Mouse (Mus musculus) lung, embryonic 16.5 days (tissue): Measurements from ENCODE around the gene Arhgap15. TPM values are rescaled to one million over a fixed set of nuclear protein-coding genes. Genes with fewer than 3 reads are reported as not detected.
A peak's percentile ranks its signal among the peaks of the same experiment; 100 is the strongest.
"Not testable (repeated sequence)": the region's sequence is repeated elsewhere in the genome, so short reads cannot be mapped to it uniquely, and the experiment has no call there.

Experiments
- ATAC-seq: fragments of 200-750 bp; cut with Nextera tagmentation; 2 replicates; pipeline ENCODE4 v1.8.0; 2017; ENCODE audit warnings: low read depth, mild to moderate bottlenecking, moderate library complexity
- H3K27ac ChIP-seq: fragments of 300-500 bp; sonication (generic); 2 replicates; pipeline ENCODE4 v1.5.1; 2014; ENCODE audit warnings: mild to moderate bottlenecking, control low read depth, low read length
- H3K27me3 ChIP-seq: fragments of 300-500 bp; sonication (generic); 2 replicates; pipeline ENCODE4 v1.6.1; 2014; ENCODE audit warnings: low read depth, low read length, mixed read lengths; ENCODE audit not compliant: control insufficient read depth, insufficient read depth
- H3K36me3 ChIP-seq: fragments of 300-500 bp; sonication (generic); 2 replicates; pipeline ENCODE4 v1.6.1; 2014; ENCODE audit warnings: low read length; ENCODE audit not compliant: control insufficient read depth, insufficient read depth
- H3K4me1 ChIP-seq: fragments of 300-500 bp; sonication (generic); replicated peaks from 2 replicates; pipeline ENCODE4 v1.6.1; 2014; ENCODE audit warnings: low read length, mixed read lengths; ENCODE audit not compliant: control insufficient read depth, insufficient read depth
- H3K4me2 ChIP-seq: fragments of 300-500 bp; sonication (generic); 2 replicates; pipeline ENCODE4 v1.6.1; 2014; ENCODE audit warnings: low read depth, low read length, control low read depth
- H3K4me3 ChIP-seq: fragments of 300-500 bp; sonication (generic); 2 replicates; pipeline ENCODE4 v1.5.1; 2014; ENCODE audit warnings: mild to moderate bottlenecking, low read length, control low read depth
- H3K9ac ChIP-seq: fragments of 300-500 bp; sonication (generic); 2 replicates; pipeline ENCODE4 v1.6.1; 2014; ENCODE audit warnings: low read length, control low read depth
- H3K9me3 ChIP-seq: fragments of 300-500 bp; sonication (generic); 2 replicates; pipeline ENCODE4 v1.6.1; 2016; ENCODE audit warnings: low read length; ENCODE audit not compliant: control insufficient read depth
- WGBS: fragments of 180-500 bp; shearing (Covaris S2); extraction: QIAGEN DNeasy Blood & Tissue Kit; methylation state at CpG from one replicate; pipeline ENCODE4 v1.1.7; 2014; 5-methylcytosine and 5-hydroxymethylcytosine counted together
- polyA plus RNA-seq: library from polyadenylated mRNA; unstranded; fragments of >200 nt; fragmentation: Nextera tagmentation; extraction: Ambion mirVana; gene quantifications from 2 replicates; pipeline ENCODE4 v1.2.1, GENCODE M21; 2015

Gene Arhgap15
- polyA plus RNA-seq: 2.1 and 2.5 TPM in 2 replicates

GRCm38 (mm10) chr2:43748287-43748983, at the start of gene Arhgap15:
TSS of gene Arhgap15 (plus strand) at chr2:43748824.
- Histone ChIP-seq H3K4me2 (no peak within 1 kb of the TSS), H3K27me3 (no peaks in the 10 kb centered on the region), H3K9me3 (no peaks in the 10 kb centered on the region), H3K27ac (no peak within 1 kb of the TSS), H3K36me3 (no peaks in the 10 kb centered on the region), H3K4me3 (no peak within 1 kb of the TSS), H3K9ac (no peak within 1 kb of the TSS), H3K4me1 (no peaks in the 10 kb centered on the region)
- 69% methylated on average over 5 of the region's 5 CpGs for WGBS
- no peak for ATAC-seq

GRCm38 (mm10) chr2:43712611-43713138, 35.9 kb upstream of the Arhgap15 start:
- Histone ChIP-seq H3K4me3 (no peak overlapping the region), H3K27me3 (no peaks in the 10 kb centered on the region), H3K4me1 (no peaks in the 10 kb centered on the region), H3K27ac (no peak overlapping the region), H3K4me2 (no peak overlapping the region), H3K36me3 (no peaks in the 10 kb centered on the region), H3K9ac (no peak overlapping the region), H3K9me3 (no peaks in the 10 kb centered on the region)
- WGBS: 88% methylated on average over 2 of the region's 2 CpGs
- no peak for ATAC-seq

DNA sequence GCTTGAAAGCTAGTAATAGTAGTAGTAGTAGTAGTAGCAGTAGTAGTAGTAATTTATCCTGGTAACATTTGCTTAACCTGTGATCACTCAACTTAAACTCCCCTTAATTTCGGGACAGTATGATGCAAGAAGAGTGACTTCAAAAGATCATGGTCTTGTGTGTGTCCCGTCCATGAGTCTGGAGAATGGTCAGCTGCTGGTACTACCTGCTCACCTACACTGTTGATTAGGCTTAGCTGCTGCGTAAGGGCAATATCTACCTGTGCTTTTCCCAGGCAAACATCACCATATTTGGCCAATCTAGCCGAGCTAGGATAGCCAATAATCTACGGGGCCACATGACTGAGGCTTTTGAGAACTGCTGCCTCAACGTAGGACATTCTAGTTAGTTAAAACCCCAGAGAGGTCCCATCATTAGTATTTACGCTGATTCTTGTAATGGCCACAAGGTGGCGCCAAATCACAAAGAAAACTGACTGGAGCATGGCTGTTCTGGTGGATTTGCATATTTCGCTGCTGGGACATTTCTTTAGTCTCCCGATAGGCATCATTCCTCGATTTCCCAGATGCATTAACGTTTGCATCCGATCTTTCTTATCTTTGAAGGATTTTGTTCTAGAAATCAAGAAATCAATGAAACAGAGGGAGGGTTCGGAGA, 26.0 kb upstream of the Arhgap15 start:
- H3K9me3 ChIP-seq: no peaks in the 10 kb centered on the region
- peak overlapping the region; percentile 48 for H3K4me2 ChIP-seq
- 0 out of 2 replicates have a peak overlapping the region, but pooled peaks have one; percentile 24 for H3K4me3 ChIP-seq
- no peaks in the 10 kb centered on the region for H3K27me3 ChIP-seq
- no peaks in the 10 kb centered on the region for H3K36me3 ChIP-seq
- 15% methylated on average over 14 of the region's 14 CpGs for WGBS
- no peak overlapping the region for H3K27ac ChIP-seq
- peak; percentile 85 for ATAC-seq
- peak overlapping the region; percentile 55 for H3K9ac ChIP-seq
- H3K4me1 ChIP-seq: peaks cover 4% of the 10 kb centered on the region; the same call in 1 of the 2 replicates

DNA sequence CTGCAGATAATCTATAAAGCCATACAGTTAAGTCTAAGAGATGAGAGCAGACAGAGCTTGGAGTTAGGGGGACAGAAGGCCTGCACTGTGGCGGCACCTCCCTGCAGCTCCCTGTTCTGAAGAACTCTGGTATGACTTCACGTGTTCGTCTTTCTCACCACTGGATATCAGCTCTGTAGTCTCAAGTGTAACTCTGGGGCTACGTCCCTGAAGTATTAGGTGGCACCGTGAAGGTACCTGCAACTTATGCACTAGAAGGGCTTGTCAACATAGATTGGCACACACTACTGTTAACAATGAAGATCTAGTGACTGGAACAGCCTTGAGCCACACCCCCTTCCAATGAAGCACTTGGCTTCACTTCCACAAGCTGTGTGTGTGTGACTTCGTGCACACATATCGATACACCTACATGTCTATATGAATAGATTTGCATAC, 25.5 kb upstream of the Arhgap15 start:
- H3K4me2 ChIP-seq: peak overlapping the region; percentile 48
- no peaks in the 10 kb centered on the region for H3K9me3 ChIP-seq
- peak overlapping the region; percentile 55 for H3K9ac ChIP-seq
- H3K4me1 ChIP-seq: peaks cover 4% of the 10 kb centered on the region; the same call in 1 of the 2 replicates
- H3K27me3 ChIP-seq: no peaks in the 10 kb centered on the region
- no peak overlapping the region for H3K27ac ChIP-seq
- WGBS: 45% methylated on average over 7 of the region's 7 CpGs
- H3K4me3 ChIP-seq: 0 out of 2 replicates have a peak overlapping the region, but pooled peaks have one; percentile 24
- H3K36me3 ChIP-seq: no peaks in the 10 kb centered on the region
- ATAC-seq: peak; percentile 59

DNA sequence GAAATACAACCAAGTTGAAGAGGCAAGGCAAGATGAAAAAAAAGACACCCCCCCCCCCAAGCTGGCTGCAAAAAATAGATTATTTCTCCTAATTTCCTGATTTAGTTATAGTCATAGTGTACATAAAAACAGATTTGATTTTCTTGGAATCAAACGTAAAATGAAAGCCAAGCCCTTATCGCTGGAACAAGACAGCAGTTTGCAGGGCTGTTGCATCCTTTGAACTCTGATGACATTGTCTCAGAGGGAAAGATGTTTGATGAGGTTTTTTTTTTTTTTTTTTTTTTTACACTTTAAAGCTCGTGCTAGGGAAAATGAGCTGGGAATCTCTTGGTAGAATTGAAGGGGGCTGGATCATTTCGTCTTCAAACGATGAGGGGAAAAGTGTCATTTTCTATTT, 21.4 kb upstream of the Arhgap15 start:
- 55% methylated on average over 5 of the region's 5 CpGs for WGBS
- Histone ChIP-seq H3K36me3 (no peaks in the 10 kb centered on the region), H3K4me2 (no peak overlapping the region), H3K4me1 (peaks cover 4% of the 10 kb centered on the region; the same call in 1 of the 2 replicates), H3K9ac (no peak overlapping the region), H3K4me3 (no peak overlapping the region), H3K27me3 (no peaks in the 10 kb centered on the region), H3K9me3 (no peaks in the 10 kb centered on the region), H3K27ac (no peak overlapping the region)
- ATAC-seq: no peak

DNA sequence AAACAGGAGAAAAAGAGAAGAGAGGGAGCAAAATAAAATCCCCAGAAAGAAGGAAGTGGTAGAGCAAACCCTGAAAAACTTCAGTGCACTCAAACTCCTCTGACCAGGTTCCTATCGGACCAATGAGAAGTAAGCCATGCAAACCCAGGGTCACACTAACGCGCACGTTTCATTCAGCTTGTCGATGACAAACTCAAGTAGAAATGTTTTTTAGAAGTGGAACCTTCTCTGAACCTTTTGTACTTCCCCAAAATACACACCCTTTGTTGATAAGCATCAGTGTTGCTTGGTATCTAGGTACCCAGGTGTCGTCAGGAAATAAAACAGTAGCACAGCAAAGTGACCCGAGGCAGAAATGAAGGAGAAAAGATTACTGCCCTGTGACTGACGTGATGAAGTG, 20.9 kb upstream of the Arhgap15 start:
- Histone ChIP-seq H3K27me3 (no peaks in the 10 kb centered on the region), H3K4me3 (no peak overlapping the region), H3K4me1 (peaks cover 4% of the 10 kb centered on the region; the same call in 1 of the 2 replicates), H3K4me2 (no peak overlapping the region), H3K27ac (no peak overlapping the region), H3K9me3 (no peaks in the 10 kb centered on the region), H3K36me3 (no peaks in the 10 kb centered on the region), H3K9ac (no peak overlapping the region)
- 56% methylated on average over 8 of the region's 8 CpGs for WGBS
- ATAC-seq: no peak

GRCm38 (mm10) chr2:43728831-43729230, 19.8 kb upstream of the Arhgap15 start:
- H3K9ac ChIP-seq: no peak overlapping the region
- no peaks in the 10 kb centered on the region for H3K27me3 ChIP-seq
- H3K27ac ChIP-seq: no peak overlapping the region
- no peaks in the 10 kb centered on the region for H3K4me1 ChIP-seq
- 92% methylated on average over 3 of the region's 3 CpGs for WGBS
- no peaks in the 10 kb centered on the region for H3K36me3 ChIP-seq
- no peak overlapping the region for H3K4me2 ChIP-seq
- ATAC-seq: no peak
- no peak overlapping the region for H3K4me3 ChIP-seq
- no peaks in the 10 kb centered on the region for H3K9me3 ChIP-seq

GRCm38 (mm10) chr2:43732396-43732795, 16.2 kb upstream of the Arhgap15 start:
- Histone ChIP-seq H3K27me3 (no peaks in the 10 kb centered on the region), H3K27ac (no peak overlapping the region), H3K4me2 (no peak overlapping the region), H3K4me1 (no peaks in the 10 kb centered on the region), H3K9ac (no peak overlapping the region), H3K4me3 (no peak overlapping the region), H3K36me3 (no peaks in the 10 kb centered on the region), H3K9me3 (no peaks in the 10 kb centered on the region)
- WGBS: 44% methylated on average over 3 of the region's 3 CpGs
- ATAC-seq: no peak

- not testable (repeated sequence) for H3K9ac ChIP-seq, H3K9me3 ChIP-seq, H3K4me3 ChIP-seq, H3K4me2 ChIP-seq, H3K36me3 ChIP-seq, H3K4me1 ChIP-seq, ATAC-seq, H3K27ac ChIP-seq, H3K27me3 ChIP-seq
- WGBS: 79% methylated on average over 4 of the region's 4 CpGs
These were observed 13.6 kb upstream of the Arhgap15 start for GRCm38 (mm10) chr2:43735071-43735470.
